Mouse (Mus musculus) liver, adult 2 months (tissue): ENCODE data around the gene Hs3st3a1. TPM values are rescaled to one million over a fixed set of nuclear protein-coding genes. Genes with fewer than 3 reads are reported as not detected.

Experiments
- DNase-seq: peaks from one replicate; pipeline ENCODE4 v3.0.0-alpha.2; 2011; ENCODE audit warnings: low read depth, low spot score; ENCODE audit errors: extremely low read depth
- H3K27ac ChIP-seq: fragments of 200-500 bp; replicated peaks from 2 replicates; pipeline ENCODE4 v1.5.1; 2012; ENCODE audit warnings: low read depth, mild to moderate bottlenecking, control low read depth, inconsistent platforms, low read length; ENCODE audit not compliant: insufficient read depth
- H3K27me3 ChIP-seq: fragments of 200-500 bp; 2 replicates; pipeline ENCODE4 v1.6.1; 2012; ENCODE audit warnings: mild to moderate bottlenecking, moderate library complexity, low read length, inconsistent platforms; ENCODE audit not compliant: control insufficient read depth, insufficient read depth
- H3K36me3 ChIP-seq: fragments of 200-500 bp; 2 replicates; pipeline ENCODE4 v1.6.1; 2012; ENCODE audit warnings: low read length, inconsistent platforms; ENCODE audit not compliant: control insufficient read depth, insufficient read depth
- H3K4me1 ChIP-seq: fragments of 200-500 bp; 2 replicates; pipeline ENCODE4 v1.6.1; 2011; ENCODE audit warnings: low read length; ENCODE audit not compliant: control insufficient read depth, insufficient read depth
- H3K4me3 ChIP-seq: fragments of 200-500 bp; 2 replicates; pipeline ENCODE4 v1.5.1; 2011; ENCODE audit warnings: low read depth, mild to moderate bottlenecking, control low read depth, low read length, moderate library complexity; ENCODE audit not compliant: insufficient read depth
- H3K79me2 ChIP-seq: fragments of 200-500 bp; 2 replicates; pipeline ENCODE4 v1.6.1; 2012; ENCODE audit warnings: inconsistent platforms, mild to moderate bottlenecking, low read length, moderate library complexity; ENCODE audit not compliant: control insufficient read depth, insufficient read depth
- H3K9ac ChIP-seq: fragments of 200-500 bp; 2 replicates; pipeline ENCODE4 v1.6.1; 2012; ENCODE audit warnings: low read depth, mild to moderate bottlenecking, control low read depth, inconsistent platforms, low read length
- CTCF ChIP-seq: fragments of 200-500 bp; IDR thresholded peaks from 2 replicates; pipeline ENCODE4 v1.5.1; 2011; ENCODE audit warnings: low read depth, low read length, control low read depth
- POLR2A ChIP-seq: fragments of 200-500 bp; IDR thresholded peaks from 2 replicates; pipeline ENCODE4 v1.6.1; 2011; ENCODE audit warnings: low read length, control low read depth; ENCODE audit not compliant: insufficient read depth; ENCODE audit errors: extremely low read depth
- WGBS: fragments of 180-500 bp; shearing (Covaris S2); methylation state at CpG from one replicate; pipeline ENCODE4 v1.1.7; 2018; 5-methylcytosine and 5-hydroxymethylcytosine counted together
- polyA plus RNA-seq: library from polyadenylated mRNA; depleted of rRNA; stranded (reverse); fragments of >200 nt; gene quantifications from 2 replicates; pipeline ENCODE4 v1.2.3, GENCODE M21; 2012
- total RNA-seq: library from RNA; depleted of rRNA; stranded (reverse); fragments of >200 nt; gene quantifications from 2 replicates; pipeline ENCODE4 v1.2.3, GENCODE M21; 2014

Gene Hs3st3a1
- total and polyA plus RNA-seq, 2 experiments = 0.57 to 0.65 TPM

DNA sequence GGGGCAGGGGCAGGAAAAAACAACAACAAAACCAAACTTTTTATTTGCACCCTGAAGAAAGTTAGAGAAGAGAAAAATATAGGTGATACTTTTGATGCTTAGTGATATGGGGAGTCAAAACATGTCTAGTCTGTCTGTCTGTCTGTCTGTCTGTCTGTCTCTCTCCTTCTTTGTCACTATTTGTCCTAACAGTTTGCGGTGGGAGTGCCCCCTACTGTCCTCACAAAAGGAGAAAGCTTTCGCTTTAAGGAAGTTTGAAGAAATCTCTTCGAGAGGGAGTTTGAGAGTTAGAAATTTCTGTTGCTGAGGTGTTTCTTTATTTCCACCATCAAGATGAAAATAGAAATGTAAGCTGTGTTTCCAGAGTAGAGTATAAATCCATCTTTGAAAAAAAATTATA lies 3.8 kb downstream of the Hs3st3a1 start:
- DNase-seq = no peak
- no peak for TF ChIP-seq POLR2A
- TF ChIP-seq CTCF = no peak
- 44% methylated on average over 3 of the region's 3 CpGs for WGBS
- H3K79me2 ChIP-seq = no peaks in the 10 kb centered on the region
- no peak overlapping the region for H3K9ac ChIP-seq
- H3K36me3 ChIP-seq = no peaks in the 10 kb centered on the region
- H3K4me3 ChIP-seq = no peak overlapping the region
- H3K4me1 ChIP-seq = peaks cover 2% of the 10 kb centered on the region
- H3K27ac ChIP-seq = no peak overlapping the region
- H3K27me3 ChIP-seq = peaks cover 9% of the 10 kb centered on the region

- H3K4me1 ChIP-seq = peaks cover 2% of the 10 kb centered on the region
- no peak overlapping the region for H3K9ac ChIP-seq
- no peaks in the 10 kb centered on the region for H3K27me3 ChIP-seq
- H3K79me2 ChIP-seq = no peaks in the 10 kb centered on the region
- TF ChIP-seq POLR2A = no peak
- TF ChIP-seq CTCF = 0 out of 2 replicates have a peak, but pooled peaks have one; percentile 11
- no peaks in the 10 kb centered on the region for H3K36me3 ChIP-seq
- H3K27ac ChIP-seq = no peak overlapping the region
- DNase-seq = peak; percentile 61
- 38% methylated on average over 8 of the region's 8 CpGs for WGBS
- H3K4me3 ChIP-seq = no peak overlapping the region
Observed at GRCm38 (mm10) chr11:64442119-64442518, 7.0 kb downstream of the Hs3st3a1 start.

GRCm38 (mm10) chr11:64442701-64443100 lies 7.6 kb downstream of the Hs3st3a1 start:
- DNase-seq = no peak
- H3K79me2 ChIP-seq = no peaks in the 10 kb centered on the region
- TF ChIP-seq POLR2A (no peak), CTCF (no peak)
- H3K27ac ChIP-seq = no peak overlapping the region
- H3K36me3 ChIP-seq = no peaks in the 10 kb centered on the region
- no peaks in the 10 kb centered on the region for H3K27me3 ChIP-seq
- H3K4me3 ChIP-seq = no peak overlapping the region
- H3K4me1 ChIP-seq = peaks cover 2% of the 10 kb centered on the region
- H3K9ac ChIP-seq = no peak overlapping the region
- 48% methylated on average over 3 of the region's 3 CpGs for WGBS

GRCm38 (mm10) chr11:64445227-64445626 lies 10.1 kb downstream of the Hs3st3a1 start:
- no peak for TF ChIP-seq POLR2A
- TF ChIP-seq CTCF = no peak
- Histone ChIP-seq H3K27me3 (no peaks in the 10 kb centered on the region), H3K79me2 (no peaks in the 10 kb centered on the region), H3K9ac (no peak overlapping the region), H3K4me1 (peaks cover 2% of the 10 kb centered on the region), H3K36me3 (no peaks in the 10 kb centered on the region), H3K4me3 (no peak overlapping the region), H3K27ac (no peak overlapping the region)
- no peak for DNase-seq
- WGBS = 73% methylated on average over 1 of the region's 1 CpGs

DNA sequence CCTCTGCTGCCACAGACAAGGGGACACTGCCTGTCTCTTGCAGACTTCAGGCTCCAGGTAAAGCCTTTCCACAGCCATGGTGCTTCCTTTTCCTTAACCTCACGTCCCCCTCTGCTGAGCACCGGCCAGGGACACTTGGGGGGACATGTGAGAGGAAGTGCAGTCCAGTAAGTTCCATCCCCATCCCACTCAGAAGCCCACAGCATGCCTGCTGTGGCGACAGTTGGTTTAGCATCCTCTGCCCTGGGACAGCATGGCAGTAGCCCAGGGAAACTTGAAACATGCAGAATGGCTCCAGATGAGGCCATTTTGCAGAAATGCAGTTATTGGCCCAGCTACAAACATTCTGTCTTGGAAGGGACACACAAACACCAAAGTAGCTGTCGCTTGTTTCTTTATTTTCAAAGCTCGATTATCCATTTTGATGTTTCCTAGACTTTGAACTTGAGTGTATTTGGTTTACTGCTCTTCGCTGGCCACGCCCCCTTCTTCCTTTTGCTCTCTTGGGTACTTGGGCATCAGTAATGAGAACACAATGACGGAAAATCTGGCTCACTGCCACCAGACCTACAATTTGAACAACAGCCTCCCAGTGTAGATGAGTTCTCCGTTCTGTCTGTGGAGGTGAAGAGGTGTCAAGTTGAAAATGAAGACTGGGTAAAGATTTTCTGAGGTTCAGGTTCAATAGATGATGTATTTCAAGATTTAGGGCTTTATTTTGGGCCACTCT lies 13.6 kb downstream of the Hs3st3a1 start:
- DNase-seq = no peak
- Histone ChIP-seq H3K4me1 (no peaks in the 10 kb centered on the region), H3K4me3 (no peak overlapping the region), H3K27ac (no peak overlapping the region), H3K36me3 (no peaks in the 10 kb centered on the region), H3K9ac (no peak overlapping the region), H3K79me2 (no peaks in the 10 kb centered on the region), H3K27me3 (no peaks in the 10 kb centered on the region)
- 88% methylated on average over 9 of the region's 9 CpGs for WGBS
- TF ChIP-seq CTCF (no peak), POLR2A (no peak)

DNA sequence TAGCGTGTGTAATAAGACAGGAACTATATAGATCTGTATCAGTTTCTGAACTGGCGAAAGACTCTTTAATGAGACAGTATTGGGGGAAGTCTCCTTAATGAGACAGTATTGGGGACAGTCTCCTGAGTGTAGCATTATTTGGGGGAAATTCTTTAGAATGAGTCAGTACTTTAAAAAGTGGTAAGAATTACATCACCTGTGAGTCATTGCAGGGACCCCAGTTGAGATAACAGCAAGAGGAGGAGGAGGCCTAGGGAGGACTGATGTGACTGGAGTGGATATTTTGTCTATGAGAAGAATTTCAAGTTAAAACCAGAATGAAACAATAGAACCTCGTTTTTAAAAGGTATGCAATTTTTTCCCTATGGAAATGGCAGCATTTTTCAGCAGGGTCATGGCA lies 26.6 kb downstream of the Hs3st3a1 start:
- DNase-seq = no peak
- Histone ChIP-seq H3K36me3 (no peaks in the 10 kb centered on the region), H3K4me1 (no peaks in the 10 kb centered on the region), H3K9ac (no peak overlapping the region), H3K27me3 (no peaks in the 10 kb centered on the region), H3K4me3 (no peak overlapping the region), H3K27ac (no peak overlapping the region), H3K79me2 (no peaks in the 10 kb centered on the region)
- WGBS = 71% methylated on average over 3 of the region's 3 CpGs
- TF ChIP-seq CTCF (no peak), POLR2A (no peak)
